Mouse (Mus musculus): Measurements from ENCODE around the gene Lep.

DNA sequence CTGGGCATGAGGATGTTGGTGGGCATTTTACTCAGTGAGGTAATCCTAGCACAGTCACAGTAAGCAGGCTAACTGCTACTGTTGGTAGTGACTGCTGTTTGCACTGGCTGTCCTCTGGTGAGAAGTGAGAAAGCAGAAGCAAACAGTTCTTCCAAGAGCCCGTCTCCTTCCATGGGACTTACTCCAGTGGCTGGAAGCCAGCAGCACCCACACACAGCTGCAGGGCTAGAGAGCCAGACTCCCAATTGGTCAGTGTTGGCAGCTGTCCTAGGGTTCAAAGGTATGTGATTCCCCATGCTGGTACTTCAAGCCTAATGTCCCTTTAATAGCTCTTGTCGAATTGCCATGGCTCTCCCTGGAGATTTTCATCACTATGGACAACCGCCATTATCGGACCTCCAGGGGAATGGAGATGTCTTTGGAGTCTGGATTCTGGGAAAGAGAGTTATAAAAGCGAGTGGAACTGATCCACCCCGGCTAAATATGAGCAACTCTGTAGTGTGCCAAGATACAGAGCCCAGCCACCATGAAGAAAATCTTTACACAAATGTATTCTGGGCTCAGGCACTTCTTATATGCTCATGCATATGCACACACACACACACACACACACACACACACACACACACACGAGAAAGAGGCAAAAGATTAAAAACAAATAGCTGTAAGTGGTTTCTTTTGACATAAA, 57.5 kb downstream of the Lep start:
- TF ChIP-seq POLR2A (IDR thresholded peaks at IDR 0.05; ENCODE audit: extremely low read depth, insufficient read depth, low read length) (no peak), CTCF (IDR thresholded peaks at IDR 0.05; ENCODE audit: extremely low read depth, insufficient read depth, low read length) (no peak)

All from cortical plate, adult 2 months (tissue).